Mouse (Mus musculus) forebrain, postnatal 0 days (tissue): ENCODE results near the gene Rab8a. TPM values are rescaled to one million over a fixed set of nuclear protein-coding genes. Genes with fewer than 3 reads are reported as not detected.
"Not testable (repeated sequence)": the region's sequence is repeated elsewhere in the genome, so short reads cannot be mapped to it uniquely, and the experiment has no call there.

Experiments used
- ATAC-seq: fragments of 200-750 bp; cut with Nextera tagmentation; 2 replicates; pipeline ENCODE4 v1.8.0; 2017; ENCODE audit warnings: mild to moderate bottlenecking, moderate library complexity
- DNase-seq: peaks from one replicate; pipeline ENCODE4 v3.0.0-alpha.2; 2015
- H3K27ac ChIP-seq: fragments of 300-500 bp; sonication (generic); 2 replicates; pipeline ENCODE4 v1.5.1; 2014; ENCODE audit warnings: low read depth, mild to moderate bottlenecking, antibody characterized with exemption, low read length, moderate library complexity, mixed read lengths
- H3K27me3 ChIP-seq: fragments of 300-500 bp; sonication (generic); 2 replicates; pipeline ENCODE4 v1.6.1; 2014; ENCODE audit warnings: mild to moderate bottlenecking, low read length, mixed read lengths; ENCODE audit not compliant: insufficient read depth
- H3K36me3 ChIP-seq: fragments of 300-500 bp; sonication (generic); 2 replicates; pipeline ENCODE4 v1.6.1; 2014; ENCODE audit warnings: mild to moderate bottlenecking, moderate library complexity; ENCODE audit not compliant: insufficient read depth
- H3K4me1 ChIP-seq: fragments of 300-500 bp; sonication (generic); 2 replicates; pipeline ENCODE4 v1.6.1; 2014; ENCODE audit warnings: antibody characterized with exemption; ENCODE audit not compliant: insufficient read depth
- H3K4me2 ChIP-seq: fragments of 300-500 bp; sonication (generic); 2 replicates; pipeline ENCODE4 v1.6.1; 2014; ENCODE audit warnings: low read depth, mild to moderate bottlenecking, moderate library complexity
- H3K4me3 ChIP-seq: fragments of 300-500 bp; sonication (generic); 2 replicates; pipeline ENCODE4 v1.5.1; 2014; ENCODE audit warnings: low read depth, low read length, mixed read lengths
- H3K9ac ChIP-seq: fragments of 300-500 bp; sonication (generic); 2 replicates; pipeline ENCODE4 v1.6.1; 2014; ENCODE audit warnings: mild to moderate bottlenecking
- H3K9me3 ChIP-seq: fragments of 300-500 bp; sonication (generic); 2 replicates; pipeline ENCODE4 v1.6.1; 2016; ENCODE audit warnings: low read length
- CTCF ChIP-seq: sonication (generic); IDR thresholded peaks from 2 replicates; pipeline ENCODE4 v1.5.1; 2016; ENCODE audit warnings: antibody characterized with exemption, control low read depth, low read depth
- WGBS: fragments of 180-500 bp; shearing (Covaris S2); extraction: QIAGEN DNeasy Blood & Tissue Kit; methylation state at CpG from one replicate; pipeline ENCODE4 v1.1.7; 2014; 5-methylcytosine and 5-hydroxymethylcytosine counted together
- polyA plus RNA-seq: library from polyadenylated mRNA; unstranded; fragments of >200 nt; fragmentation: Nextera tagmentation; extraction: Ambion mirVana; gene quantifications from 2 replicates; pipeline ENCODE4 v1.2.1, GENCODE M21; 2015
- total RNA-seq: library from RNA; depleted of rRNA; stranded (reverse); fragments of >200 nt; gene quantifications from 2 replicates; pipeline ENCODE4 v1.2.3, GENCODE M21; 2014; rRNA removed

Rab8a gene
- total RNA-seq (35.7 and 39.1 TPM in 2 replicates), polyA plus RNA-seq (74.2 and 85.0 TPM in 2 replicates)

- H3K4me3 ChIP-seq: peak within 1 kb of the TSS; percentile 91
- no peaks in the 10 kb centered on the region for H3K9me3 ChIP-seq
- peaks cover 11% of the 10 kb centered on the region; the same call in 1 of the 2 replicates for H3K36me3 ChIP-seq
- peak within 1 kb of the TSS; percentile 91 for H3K27ac ChIP-seq
- H3K4me2 ChIP-seq: peak within 1 kb of the TSS; percentile 74
- ATAC-seq (peak; percentile 98), DNase-seq (peak; percentile 100)
- TF ChIP-seq CTCF: peak; percentile 18; the same call in 1 of the 2 replicates
- WGBS: 2% methylated on average over 82 of the region's 82 CpGs
- H3K27me3 ChIP-seq: no peaks in the 10 kb centered on the region
- peak within 1 kb of the TSS; percentile 98 for H3K9ac ChIP-seq
- H3K4me1 ChIP-seq: peaks cover 11% of the 10 kb centered on the region
Measured at GRCm38 (mm10) chr8:72160707-72161697, at the start of gene Rab8a. Gene Rab8a (plus strand): TSS chr8:72161200.

GRCm38 (mm10) chr8:72112486-72112885 is 48.5 kb upstream of the Rab8a start:
- Histone ChIP-seq H3K9me3 (no peaks in the 10 kb centered on the region), H3K4me1 (no peaks in the 10 kb centered on the region), H3K9ac (no peak overlapping the region), H3K27me3 (no peaks in the 10 kb centered on the region), H3K4me3 (no peak overlapping the region), H3K4me2 (no peak overlapping the region), H3K36me3 (no peaks in the 10 kb centered on the region), H3K27ac (no peak overlapping the region)
- 0 out of 2 replicates have a peak, but pooled peaks have one; percentile 5 for TF ChIP-seq CTCF
- ATAC-seq (no peak), DNase-seq (no peak)
- WGBS: 74% methylated on average over 3 of the region's 3 CpGs

DNA sequence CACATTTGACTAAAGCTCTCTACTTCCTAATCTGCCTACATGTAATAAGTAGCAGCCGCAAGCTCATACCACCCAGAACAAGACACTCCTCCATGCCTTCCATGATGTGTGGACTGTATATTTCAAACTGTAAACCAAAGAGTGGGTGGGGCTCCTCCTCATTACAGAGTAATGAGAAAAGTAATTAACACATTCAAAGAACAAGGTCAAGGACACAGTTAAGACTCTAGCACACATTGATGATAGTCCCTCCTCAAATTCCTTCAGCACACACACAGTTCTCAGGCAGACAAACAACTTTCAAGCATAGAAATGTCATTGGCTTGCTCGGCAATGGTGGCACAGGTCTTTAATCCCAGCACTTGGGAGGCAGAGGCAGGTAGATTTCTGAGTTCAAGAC is 45.8 kb upstream of the Rab8a start:
- no peak overlapping the region for H3K4me3 ChIP-seq
- H3K4me2 ChIP-seq: no peak overlapping the region
- DNase-seq (no peak), ATAC-seq (no peak)
- H3K4me1 ChIP-seq: no peaks in the 10 kb centered on the region
- H3K36me3 ChIP-seq: no peaks in the 10 kb centered on the region
- H3K27me3 ChIP-seq: no peaks in the 10 kb centered on the region
- no peak for TF ChIP-seq CTCF
- H3K9ac ChIP-seq: no peak overlapping the region
- no peak overlapping the region for H3K27ac ChIP-seq
- 81% methylated on average over 2 of the region's 2 CpGs for WGBS
- no peaks in the 10 kb centered on the region for H3K9me3 ChIP-seq

DNA sequence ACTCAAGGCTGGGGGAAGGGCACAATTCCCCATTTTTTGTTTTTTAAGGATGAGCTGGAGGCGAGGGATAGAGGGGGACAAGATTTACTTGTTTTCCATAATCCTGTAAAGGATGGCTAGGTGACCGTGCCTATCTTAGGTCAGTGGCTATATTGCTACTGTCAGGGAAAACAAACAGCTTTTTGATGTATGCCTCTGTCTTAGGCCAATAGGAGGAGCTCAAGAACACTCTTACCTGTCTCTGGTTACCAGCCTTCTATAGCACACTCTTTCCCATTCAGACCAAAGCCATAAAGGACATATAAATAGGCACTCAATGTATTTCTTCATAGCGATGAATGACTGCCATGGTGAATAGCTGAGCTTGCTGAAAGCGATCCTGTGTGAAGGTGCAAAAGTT is 42.4 kb upstream of the Rab8a start:
- H3K4me1 ChIP-seq: no peaks in the 10 kb centered on the region
- H3K9ac ChIP-seq: no peak overlapping the region
- H3K4me2 ChIP-seq: no peak overlapping the region
- no peak for TF ChIP-seq CTCF
- no peaks in the 10 kb centered on the region for H3K36me3 ChIP-seq
- no peak overlapping the region for H3K4me3 ChIP-seq
- no peak for DNase-seq
- H3K27me3 ChIP-seq: no peaks in the 10 kb centered on the region
- H3K27ac ChIP-seq: no peak overlapping the region
- WGBS: 56% methylated on average over 4 of the region's 4 CpGs
- no peaks in the 10 kb centered on the region for H3K9me3 ChIP-seq
- no peak for ATAC-seq

GRCm38 (mm10) chr8:72121486-72121885 is 39.5 kb upstream of the Rab8a start:
- not testable (repeated sequence) for ATAC-seq, DNase-seq, H3K4me3 ChIP-seq, H3K36me3 ChIP-seq, H3K27ac ChIP-seq, H3K27me3 ChIP-seq, H3K4me1 ChIP-seq, H3K9me3 ChIP-seq, H3K9ac ChIP-seq, H3K4me2 ChIP-seq
- WGBS: 64% methylated on average over 3 of the region's 3 CpGs

DNA sequence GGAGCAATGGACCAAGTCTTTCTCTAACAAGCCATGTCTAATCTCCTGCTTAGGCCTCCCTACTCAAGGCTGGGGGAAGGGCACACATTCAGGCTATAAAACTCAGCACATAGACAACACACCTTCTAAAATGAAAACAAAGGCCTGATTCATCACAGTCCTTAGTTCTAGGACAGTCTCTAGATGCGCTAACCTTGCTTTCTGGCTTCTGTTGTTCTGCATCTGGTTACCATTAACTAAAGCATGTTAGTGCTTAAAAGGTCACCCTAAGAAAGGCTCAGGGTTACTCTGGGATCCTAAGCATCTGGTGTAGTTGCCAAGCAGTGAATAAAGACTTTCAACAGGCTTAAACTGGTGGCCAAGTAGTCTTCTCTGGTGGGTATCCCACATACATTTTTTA is 39.0 kb upstream of the Rab8a start:
- H3K27me3 ChIP-seq: no peaks in the 10 kb centered on the region
- WGBS: 77% methylated on average over 1 of the region's 1 CpGs
- no peak overlapping the region for H3K4me2 ChIP-seq
- TF ChIP-seq CTCF: no peak
- no peaks in the 10 kb centered on the region for H3K9me3 ChIP-seq
- H3K36me3 ChIP-seq: no peaks in the 10 kb centered on the region
- DNase-seq (no peak), ATAC-seq (no peak)
- H3K27ac ChIP-seq: no peak overlapping the region
- no peak overlapping the region for H3K9ac ChIP-seq
- no peaks in the 10 kb centered on the region for H3K4me1 ChIP-seq
- no peak overlapping the region for H3K4me3 ChIP-seq

DNA sequence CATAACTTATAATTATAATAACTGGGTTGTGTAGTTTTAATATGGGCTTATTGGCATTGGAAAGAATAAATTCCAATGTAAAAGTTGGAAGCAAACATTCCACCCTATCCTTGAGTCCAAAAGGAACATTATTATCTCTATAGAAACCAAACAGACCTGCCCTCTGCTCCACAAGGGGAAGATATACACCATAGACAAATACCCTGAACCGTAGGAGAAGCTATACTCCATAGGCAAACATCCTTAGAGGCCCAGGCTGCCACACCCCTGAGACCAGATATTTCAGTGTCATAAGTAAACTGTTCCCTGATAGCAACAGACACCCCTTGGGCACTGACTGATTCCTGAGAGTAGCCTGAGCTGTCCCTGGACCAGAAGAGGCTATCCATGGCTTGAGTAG is 33.2 kb upstream of the Rab8a start:
- WGBS: 84% methylated on average over 1 of the region's 1 CpGs

More for the DNA sequence above, 33.2 kb upstream of the Rab8a start:
- ATAC-seq (no peak), DNase-seq (no peak)
- no peak overlapping the region for H3K9ac ChIP-seq
- H3K27me3 ChIP-seq: no peaks in the 10 kb centered on the region
- H3K27ac ChIP-seq: no peak overlapping the region
- no peak for TF ChIP-seq CTCF
- no peak overlapping the region for H3K4me3 ChIP-seq
- no peaks in the 10 kb centered on the region for H3K36me3 ChIP-seq
- H3K4me2 ChIP-seq: no peak overlapping the region
- H3K4me1 ChIP-seq: no peaks in the 10 kb centered on the region
- H3K9me3 ChIP-seq: no peaks in the 10 kb centered on the region
